Mouse (Mus musculus) left cerebral cortex, postnatal 14 days (tissue): ENCODE results near the gene Ptprn2. TPM values are rescaled to one million over a fixed set of nuclear protein-coding genes. Genes with fewer than 3 reads are reported as not detected.

Experiments
- DNase-seq, 2 experiments: peaks; one replicate each; pipeline ENCODE4 v3.0.0; 2021 to 2022; ENCODE audit warnings: low spot score in 2 of 2, mixed read lengths in 1 of 2
- intact Hi-C: fragments of 180-260 bp; cut with DNase I; formaldehyde crosslinking; loops from one replicate; pipeline ENCODE4 v1.15.1; 2025
- total RNA-seq, 2 experiments: library from RNA; stranded (reverse); gene quantifications; 2 replicates each; pipeline ENCODE4 v1.2.3; 2021

Ptprn2 gene
- total RNA-seq, 2 experiments from 2014 or later, result 383 to 385 TPM

DNA sequence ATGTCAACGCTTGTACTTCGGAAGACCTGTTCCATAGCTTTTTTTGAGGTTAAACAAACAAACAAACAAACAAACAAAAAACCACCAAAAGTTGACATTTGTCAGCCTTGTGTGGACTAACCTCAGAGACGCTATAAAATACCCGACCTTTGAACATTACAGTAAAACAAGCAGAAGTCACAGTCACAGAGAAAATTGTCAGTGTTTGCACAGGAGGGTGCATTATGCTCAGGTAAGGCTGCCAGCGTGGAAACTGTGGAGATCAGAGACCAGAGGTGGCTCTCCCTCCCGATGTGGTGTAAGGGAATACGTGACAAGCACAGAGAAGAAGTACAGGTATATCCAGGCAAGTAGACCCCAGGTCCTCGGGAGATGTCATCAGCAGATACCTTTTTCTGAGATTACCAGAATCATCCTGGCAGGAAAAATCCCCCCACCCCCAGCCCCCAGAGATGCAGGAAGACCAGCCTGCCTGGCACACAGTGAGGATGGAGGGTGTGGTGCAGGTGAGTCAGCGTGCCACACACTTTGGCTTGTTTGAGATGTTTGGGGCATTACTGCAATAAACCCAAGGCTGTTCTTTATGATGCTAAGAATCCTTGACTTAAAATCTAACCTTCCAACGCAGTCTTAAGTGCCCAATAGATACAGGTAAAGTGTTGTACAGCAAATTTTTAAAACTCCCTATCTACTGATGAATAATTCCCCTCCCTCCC is 136.0 kb downstream of the Ptprn2 start:
- no peak for DNase-seq
- intact Hi-C loops, result loop anchor here (5.0 to 10.0 kb wide), 3 partner anchors 134 to 733 kb away; partner anchors contain the start of genes Ptprn2 and Vipr2

DNA sequence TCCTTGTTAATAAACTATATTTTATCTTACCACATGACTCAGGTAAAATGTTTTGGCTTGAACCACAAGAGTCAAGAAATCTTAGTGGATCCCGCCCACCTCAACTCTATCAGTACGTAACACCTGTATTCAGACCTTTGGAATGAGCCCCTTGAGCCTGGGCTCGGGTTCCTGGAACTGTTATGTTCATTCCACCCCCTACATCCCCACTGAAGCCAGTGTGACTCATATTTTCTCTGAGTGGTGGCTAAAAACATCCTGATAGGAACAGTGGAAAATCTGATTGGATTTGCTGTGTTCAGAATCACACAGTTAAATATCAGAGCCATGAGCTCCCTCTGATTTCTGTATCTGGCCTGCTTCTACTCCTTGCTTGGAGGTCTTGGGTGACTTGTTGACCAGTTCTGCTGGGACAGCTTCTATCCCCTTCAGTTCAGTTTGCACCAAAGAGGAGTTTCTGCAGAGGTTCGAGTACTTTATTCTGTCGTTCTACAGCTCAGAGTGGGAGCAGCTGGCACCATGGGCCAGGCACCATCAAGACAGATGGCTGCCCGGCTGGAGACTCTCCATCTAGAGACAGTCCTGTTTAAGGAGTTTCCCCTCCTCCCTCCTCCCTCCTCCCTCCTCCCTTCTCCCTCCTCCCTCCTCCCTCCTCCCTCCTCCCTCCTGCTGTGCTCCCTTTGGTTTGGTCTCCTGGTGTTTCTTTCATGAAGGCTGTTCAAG is 137.3 kb downstream of the Ptprn2 start:
- peak; percentile 61 to 63 for DNase-seq
- intact Hi-C loops, result loop anchor here (5.0 to 10.0 kb wide), 3 partner anchors 136 to 732 kb away; partner anchors contain the start of genes Ptprn2 and Vipr2

GRCm38 (mm10) chr12:116625391-116626281 is 140.1 kb downstream of the Ptprn2 start:
- DNase-seq, result peak; percentile 64 to 71
- intact Hi-C loops, result loop anchor here (5.0 to 10.0 kb wide), 3 partner anchors 517 to 729 kb away; partner anchors contain the start of gene Vipr2

DNA sequence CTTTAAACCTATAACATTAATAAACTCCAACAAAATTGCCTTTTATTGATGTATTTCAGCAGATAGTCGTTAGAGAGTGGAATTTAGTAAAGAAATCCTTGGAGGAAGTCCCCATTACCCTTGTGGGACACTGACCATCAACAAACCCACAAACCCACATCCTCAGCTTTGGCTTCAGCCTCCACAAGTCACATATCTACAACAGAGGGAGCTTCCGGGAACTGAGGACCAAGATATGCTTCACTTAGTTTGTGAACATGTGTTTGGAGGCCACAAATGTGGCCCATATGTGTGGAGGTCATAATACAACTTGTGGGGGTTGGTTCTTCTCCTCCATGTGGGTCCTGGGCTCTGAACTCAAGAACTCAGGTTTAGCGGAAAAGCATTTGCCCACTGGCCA is 143.5 kb downstream of the Ptprn2 start:
- DNase-seq, result no peak
- intact Hi-C loops, result loop anchor here (5.0 to 10.0 kb wide), 3 partner anchors 513 to 726 kb away; partner anchors contain the start of gene Vipr2

DNA sequence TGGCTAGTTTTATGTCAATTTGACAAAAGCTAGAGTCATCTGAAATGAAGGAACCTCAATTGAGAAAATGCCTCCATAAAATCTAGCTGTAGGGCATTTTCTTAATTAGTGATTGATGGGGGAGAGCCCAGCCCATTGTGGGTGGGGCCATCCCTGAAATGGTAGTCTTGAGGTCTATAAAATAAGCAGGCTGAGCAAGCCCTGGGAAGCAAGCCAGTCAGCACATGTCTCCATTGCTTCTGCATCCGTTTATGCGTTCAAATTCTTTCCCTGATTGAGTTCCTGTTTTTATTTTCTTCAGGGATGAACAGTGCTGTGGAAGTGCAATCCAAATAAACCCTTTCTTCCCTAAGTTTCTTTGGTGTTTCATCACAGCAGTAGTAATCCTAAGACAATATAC is 152.0 kb downstream of the Ptprn2 start:
- DNase-seq, result no peak
- intact Hi-C loops, result no loop called here

- no peak for DNase-seq
- intact Hi-C loops, result no loop called here
Measured at GRCm38 (mm10) chr12:116640871-116641270, 155.4 kb downstream of the Ptprn2 start.

GRCm38 (mm10) chr12:116641339-116642190 is 156.0 kb downstream of the Ptprn2 start:
- DNase-seq, result no peak
- intact Hi-C loops, result no loop called here

GRCm38 (mm10) chr12:116642191-116642549 is 156.7 kb downstream of the Ptprn2 start:
- intact Hi-C loops, result no loop called here
- DNase-seq, result no peak

DNA sequence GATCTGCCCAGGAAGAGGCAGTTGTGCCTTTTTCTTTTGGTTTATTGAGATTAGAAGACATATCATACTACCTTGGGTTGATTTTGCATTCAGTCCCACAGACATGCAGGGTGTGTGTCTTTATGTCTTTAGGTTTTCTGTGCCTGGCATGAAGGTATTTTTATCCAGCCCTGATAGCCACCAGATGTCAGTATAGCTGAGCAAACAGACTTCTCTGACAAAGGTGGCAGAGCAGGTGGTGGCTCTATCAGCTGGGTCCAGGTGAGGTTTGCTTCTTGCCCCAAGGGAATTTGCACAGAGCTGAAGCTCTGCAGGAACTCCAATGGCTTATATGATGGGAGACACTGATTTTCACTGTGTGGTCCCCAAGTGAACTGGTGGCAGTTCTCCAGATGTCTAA is 161.3 kb downstream of the Ptprn2 start:
- intact Hi-C loops, result loop anchor here (5.0 kb wide), 1 partner anchor 716 kb away; no protein-coding TSS in a partner anchor
- DNase-seq, result peak in 1 of 2 experiments; percentile 25

- intact Hi-C loops, result loop anchor here (5.0 kb wide), 1 partner anchor 714 kb away; no protein-coding TSS in a partner anchor
- peak; percentile 78 to 83 for DNase-seq
Measured at GRCm38 (mm10) chr12:116648584-116649206, 163.2 kb downstream of the Ptprn2 start.

DNA sequence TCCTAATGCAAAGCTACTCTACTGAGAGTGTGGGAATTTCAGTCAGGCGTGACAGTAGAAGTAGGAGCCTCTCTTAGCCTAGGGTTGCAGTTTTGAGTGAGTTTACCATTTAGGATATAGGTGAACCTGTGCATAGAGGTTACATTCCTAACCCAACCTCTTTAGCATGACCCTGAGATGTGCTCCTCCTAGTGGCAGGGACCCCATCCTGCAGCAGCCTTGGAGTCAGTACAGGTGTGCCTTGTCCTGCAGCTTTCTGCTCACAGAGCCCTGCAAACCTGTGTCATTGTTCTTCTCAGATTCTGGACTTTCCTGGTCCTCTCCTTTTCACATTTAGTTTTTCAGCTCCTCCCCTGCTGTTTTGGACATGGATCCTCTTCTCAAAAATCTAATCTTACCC is 168.2 kb downstream of the Ptprn2 start:
- intact Hi-C loops, result loop anchor here (10.0 kb wide), 1 partner anchor 151 kb away; no protein-coding TSS in a partner anchor
- no peak for DNase-seq

DNA sequence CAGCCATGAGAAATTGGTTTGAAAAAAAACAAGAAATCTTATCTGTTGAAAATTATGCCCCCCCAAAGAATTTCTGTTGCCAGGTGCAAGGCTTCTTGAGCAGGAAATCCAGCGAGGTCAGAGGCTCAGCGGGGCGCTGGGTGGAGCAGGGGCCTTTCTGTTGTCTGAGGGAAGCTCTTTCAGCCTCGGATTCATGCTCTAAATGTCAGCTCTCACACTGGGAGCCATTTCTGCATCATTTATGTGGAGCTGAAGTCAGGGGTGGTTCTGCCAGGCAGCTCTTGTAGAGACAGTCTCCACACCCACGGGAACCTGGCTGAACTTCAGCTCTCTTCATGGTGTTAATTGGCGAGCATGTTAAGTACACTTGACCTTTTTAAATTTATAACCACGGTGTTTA is 174.6 kb downstream of the Ptprn2 start:
- DNase-seq, result peak; percentile 35 to 43

DNA sequence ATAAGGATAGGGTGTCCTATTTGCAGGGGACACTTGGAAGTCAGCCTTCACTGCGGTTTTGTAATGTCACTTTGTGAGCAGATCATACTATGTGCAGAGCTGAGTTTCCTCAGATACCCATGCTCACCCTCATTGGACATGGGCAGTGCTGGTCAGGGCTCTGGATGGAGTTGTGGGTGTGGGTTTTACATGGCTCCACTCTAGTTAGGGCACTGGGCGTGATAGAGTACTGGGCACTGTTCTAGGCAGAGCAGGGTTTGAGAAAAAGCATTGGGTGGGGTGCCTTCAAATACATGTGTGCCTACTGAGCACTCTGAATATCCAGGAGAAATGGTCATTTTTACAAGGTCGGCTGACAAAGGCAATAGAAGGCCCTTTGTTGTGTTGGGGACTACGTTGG is 175.5 kb downstream of the Ptprn2 start:
- intact Hi-C loops, result no loop called here
- DNase-seq, result no peak

More for the DNA sequence above, 174.6 kb downstream of the Ptprn2 start:
- intact Hi-C loops, result no loop called here

DNA sequence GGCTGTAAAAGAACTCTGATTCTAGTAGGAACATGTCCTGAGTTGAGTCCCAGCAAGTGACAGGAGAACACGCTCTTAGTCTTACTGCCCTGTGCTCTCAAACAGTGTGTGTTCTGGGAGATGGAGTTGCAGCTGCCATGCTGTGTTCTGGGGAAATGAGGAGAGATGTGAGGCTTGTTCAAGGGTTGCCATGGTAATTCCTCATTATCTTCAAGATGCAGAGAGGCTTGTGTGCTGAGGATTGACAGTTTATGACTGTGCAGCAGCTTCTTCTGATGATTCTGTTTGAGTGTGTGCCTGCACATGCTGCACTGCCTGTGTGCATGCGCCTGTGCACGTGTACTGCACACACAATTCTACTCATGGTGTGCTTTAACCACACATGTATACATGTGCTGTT is 192.2 kb downstream of the Ptprn2 start:
- DNase-seq, result peak; percentile 57 to 87
- intact Hi-C loops, result no loop called here

- no peak for DNase-seq
- intact Hi-C loops, result no loop called here
Measured at GRCm38 (mm10) chr12:116689832-116690231, 204.3 kb downstream of the Ptprn2 start.

- intact Hi-C loops, result no loop called here
- DNase-seq, result no peak
Measured at GRCm38 (mm10) chr12:116709535-116709934, 224.0 kb downstream of the Ptprn2 start.

DNA sequence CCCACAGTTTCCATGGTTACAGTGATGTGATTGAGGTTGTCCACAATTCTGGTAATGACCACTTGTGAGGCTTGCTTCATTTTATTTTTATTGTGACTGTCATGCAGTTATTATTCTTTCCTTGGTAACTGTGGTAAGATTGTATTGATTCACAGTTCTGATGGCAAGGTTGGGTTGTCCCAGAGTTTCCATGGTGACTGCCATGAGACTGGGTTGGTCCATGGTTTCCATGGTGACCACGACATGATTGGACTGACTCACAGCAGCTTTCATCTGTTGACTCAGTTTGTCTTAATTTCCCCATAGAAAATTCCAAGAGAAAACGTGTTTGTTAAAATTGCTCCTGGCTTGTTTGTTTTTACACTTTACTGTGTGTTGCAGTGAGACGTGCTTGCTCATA is 225.2 kb downstream of the Ptprn2 start:
- intact Hi-C loops, result no loop called here
- DNase-seq, result peak; percentile 32 to 53

GRCm38 (mm10) chr12:116711133-116711532 is 225.6 kb downstream of the Ptprn2 start:
- DNase-seq, result no peak
- intact Hi-C loops, result no loop called here
